Mouse (Mus musculus): ENCODE data around the gene H2-Q7.
"Not testable (repeated sequence)": the region's sequence is repeated elsewhere in the genome, so short reads cannot be mapped to it uniquely, and the experiment has no call there.

The H2-Q7 gene

DNA sequence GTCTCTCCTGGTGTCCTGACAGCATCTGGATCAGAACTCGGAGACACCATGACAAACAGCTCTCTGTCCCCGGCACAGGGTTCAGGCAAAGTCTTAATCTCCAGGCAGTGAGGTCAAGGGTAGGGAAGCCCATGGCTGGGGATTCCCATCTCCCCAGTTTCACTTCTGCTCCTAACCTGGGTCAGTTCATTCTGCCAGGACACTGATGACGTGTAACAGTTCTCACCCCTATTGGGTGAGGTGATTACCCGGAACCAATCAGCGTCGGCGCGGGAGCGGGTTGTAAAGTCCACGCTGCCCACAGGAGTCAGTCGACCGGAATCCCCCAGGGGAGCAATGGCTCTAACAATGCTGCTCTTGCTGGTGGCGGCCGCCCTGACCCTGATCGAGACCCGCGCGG lies at the start of gene H2-Q7:
TSS of gene H2-Q7 (plus strand) at position 271 of the 400 bp plus-strand sequence.
- DNase-seq (ENCODE audit: extremely low spot score) = peak; percentile 82

GRCm38 (mm10) chr17:35389796-35390195 lies 49.2 kb upstream of the H2-Q7 start:
- peak; percentile 34 for DNase-seq (ENCODE audit: extremely low spot score)

DNA sequence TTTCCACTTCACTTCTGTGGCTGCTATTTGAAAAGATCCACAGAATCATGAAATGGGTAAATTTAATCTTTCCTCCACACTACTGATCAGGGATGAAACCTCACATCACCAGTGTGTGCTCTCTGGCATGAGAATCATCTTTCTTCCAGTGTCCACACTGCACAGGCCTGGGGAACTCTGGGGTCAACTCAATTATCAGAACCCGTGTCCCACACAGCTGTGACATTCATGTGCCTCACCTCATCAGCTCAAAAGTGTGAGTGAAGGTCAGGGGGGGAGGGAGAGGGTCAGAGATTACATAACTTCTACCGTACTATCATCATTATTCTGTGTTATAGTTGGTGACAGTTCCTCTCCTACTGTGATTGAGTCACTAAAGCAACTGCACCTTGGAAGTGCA lies 46.3 kb upstream of the H2-Q7 start:
- not testable (repeated sequence) for DNase-seq (ENCODE audit: extremely low spot score)

DNA sequence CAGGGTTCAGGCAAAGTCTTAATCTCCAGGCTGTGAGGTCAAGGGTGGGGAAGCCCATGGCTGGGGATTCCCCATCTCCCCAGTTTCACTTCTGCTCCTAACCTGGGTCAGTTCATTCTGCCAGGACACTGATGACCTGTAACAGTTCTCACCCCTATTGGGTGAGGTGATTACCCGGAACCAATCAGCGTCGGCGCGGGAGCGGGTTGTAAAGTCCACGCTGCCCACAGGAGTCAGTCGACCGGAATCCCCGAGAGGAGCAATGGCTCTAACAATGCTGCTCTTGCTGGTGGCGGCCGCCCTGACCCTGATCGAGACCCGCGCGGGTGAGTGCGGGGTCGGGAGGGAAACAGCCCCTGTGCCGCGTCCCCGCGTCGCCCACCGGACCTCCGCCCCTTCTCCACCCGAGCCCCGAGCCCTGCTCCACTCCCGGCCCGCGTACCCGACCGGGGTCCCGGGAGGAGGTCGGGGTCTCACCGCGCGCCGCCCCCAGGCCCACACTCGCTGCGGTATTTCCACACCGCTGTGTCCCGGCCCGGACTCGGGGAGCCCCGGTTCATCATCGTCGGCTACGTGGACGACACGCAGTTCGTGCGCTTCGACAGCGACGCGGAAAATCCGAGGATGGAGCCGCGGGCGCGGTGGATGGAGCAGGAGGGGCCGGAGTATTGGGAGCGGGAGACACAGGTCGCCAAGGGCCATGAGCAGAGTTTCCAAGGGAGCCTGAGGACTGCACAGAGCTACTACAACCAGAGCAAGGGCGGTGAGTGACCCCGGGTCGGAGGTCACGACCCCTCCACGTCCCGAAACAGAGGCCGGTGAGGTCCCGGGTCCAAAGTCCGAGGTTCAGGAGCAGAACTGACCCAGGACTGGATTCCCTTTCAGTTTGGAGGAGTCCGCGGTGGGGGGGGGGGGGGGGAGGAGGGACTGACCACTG lies 44.8 kb upstream of the H2-Q7 start:
- DNase-seq (ENCODE audit: extremely low spot score) = peak; percentile 7

- DNase-seq (ENCODE audit: extremely low spot score) = not testable (repeated sequence)
These were observed 42.0 kb upstream of the H2-Q7 start for GRCm38 (mm10) chr17:35396956-35397355.

DNA sequence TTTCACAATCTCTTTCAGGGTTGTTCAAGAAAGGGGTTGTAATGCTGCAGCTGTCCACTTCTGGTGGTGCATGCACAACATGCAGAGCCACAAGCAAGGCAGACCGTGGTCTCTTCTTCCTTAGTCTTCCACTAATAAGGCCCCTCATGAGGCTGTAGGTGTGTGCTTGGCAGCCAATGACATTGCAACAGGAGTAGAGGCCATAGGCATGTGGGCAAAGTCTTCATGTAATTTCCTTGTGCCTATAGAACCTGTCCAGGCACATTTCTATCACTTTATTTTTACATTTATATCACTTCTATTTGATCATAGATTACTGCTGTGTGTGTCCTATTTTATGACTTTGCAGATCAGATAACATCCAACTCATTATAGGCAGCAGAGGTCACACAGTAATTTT lies 25.9 kb upstream of the H2-Q7 start:
- not testable (repeated sequence) for DNase-seq (ENCODE audit: extremely low spot score)

GRCm38 (mm10) chr17:35415273-35416129 lies 23.5 kb upstream of the H2-Q7 start:
- not testable (repeated sequence) for DNase-seq (ENCODE audit: extremely low spot score)

- DNase-seq (ENCODE audit: extremely low spot score) = no peak
These were observed 20.2 kb upstream of the H2-Q7 start for GRCm38 (mm10) chr17:35418772-35419171.

DNA sequence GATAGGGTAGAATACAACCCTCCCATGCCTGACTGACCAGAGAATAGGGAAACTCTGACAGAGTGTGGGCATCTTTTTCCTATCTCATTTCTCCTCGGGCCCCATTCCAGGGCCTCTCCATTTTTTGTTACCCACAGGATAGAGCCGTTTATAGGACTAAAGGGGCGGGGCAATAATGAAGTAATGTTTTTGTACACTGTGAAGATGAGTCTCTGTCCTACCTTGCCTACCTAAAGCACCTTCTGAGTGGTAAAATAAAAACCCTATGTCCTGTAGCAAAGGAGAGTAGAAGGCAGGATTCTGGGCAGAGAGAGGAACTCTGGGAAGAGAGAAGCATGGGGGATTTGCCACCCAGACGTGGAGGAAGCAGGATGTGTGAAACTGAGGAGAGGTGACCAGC lies 19.4 kb upstream of the H2-Q7 start:
- not testable (repeated sequence) for DNase-seq (ENCODE audit: extremely low spot score)

GRCm38 (mm10) chr17:35420206-35420810 lies 18.6 kb upstream of the H2-Q7 start:
- peak; percentile 47 for DNase-seq (ENCODE audit: extremely low spot score)

- DNase-seq (ENCODE audit: extremely low spot score) = not testable (repeated sequence)
These were observed 17.6 kb upstream of the H2-Q7 start for GRCm38 (mm10) chr17:35421331-35421730.

DNA sequence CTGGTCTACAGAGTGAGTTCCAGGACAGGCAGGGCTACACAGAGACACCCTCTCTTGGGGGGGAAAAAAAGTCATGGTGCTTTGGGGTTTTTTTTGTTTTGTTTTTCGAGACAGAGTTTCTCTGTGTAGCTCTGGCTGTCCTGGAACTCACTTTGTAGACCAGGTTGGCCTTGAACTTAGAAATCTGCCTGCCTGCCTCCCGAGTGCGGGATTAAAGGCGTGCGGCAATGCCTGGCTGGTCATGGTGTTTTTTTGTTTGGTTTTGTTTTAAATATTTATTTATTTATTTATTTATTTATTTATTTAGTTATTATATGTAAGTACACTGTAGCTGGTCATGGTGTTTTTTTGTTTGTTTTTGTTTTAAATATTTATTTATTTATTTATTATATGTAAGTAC lies 16.6 kb upstream of the H2-Q7 start:
- DNase-seq (ENCODE audit: extremely low spot score) = not testable (repeated sequence)

GRCm38 (mm10) chr17:35423131-35423810 lies 15.7 kb upstream of the H2-Q7 start:
- not testable (repeated sequence) for DNase-seq (ENCODE audit: extremely low spot score)

- not testable (repeated sequence) for DNase-seq (ENCODE audit: extremely low spot score)
These were observed 14.8 kb upstream of the H2-Q7 start for GRCm38 (mm10) chr17:35424106-35424505.

DNA sequence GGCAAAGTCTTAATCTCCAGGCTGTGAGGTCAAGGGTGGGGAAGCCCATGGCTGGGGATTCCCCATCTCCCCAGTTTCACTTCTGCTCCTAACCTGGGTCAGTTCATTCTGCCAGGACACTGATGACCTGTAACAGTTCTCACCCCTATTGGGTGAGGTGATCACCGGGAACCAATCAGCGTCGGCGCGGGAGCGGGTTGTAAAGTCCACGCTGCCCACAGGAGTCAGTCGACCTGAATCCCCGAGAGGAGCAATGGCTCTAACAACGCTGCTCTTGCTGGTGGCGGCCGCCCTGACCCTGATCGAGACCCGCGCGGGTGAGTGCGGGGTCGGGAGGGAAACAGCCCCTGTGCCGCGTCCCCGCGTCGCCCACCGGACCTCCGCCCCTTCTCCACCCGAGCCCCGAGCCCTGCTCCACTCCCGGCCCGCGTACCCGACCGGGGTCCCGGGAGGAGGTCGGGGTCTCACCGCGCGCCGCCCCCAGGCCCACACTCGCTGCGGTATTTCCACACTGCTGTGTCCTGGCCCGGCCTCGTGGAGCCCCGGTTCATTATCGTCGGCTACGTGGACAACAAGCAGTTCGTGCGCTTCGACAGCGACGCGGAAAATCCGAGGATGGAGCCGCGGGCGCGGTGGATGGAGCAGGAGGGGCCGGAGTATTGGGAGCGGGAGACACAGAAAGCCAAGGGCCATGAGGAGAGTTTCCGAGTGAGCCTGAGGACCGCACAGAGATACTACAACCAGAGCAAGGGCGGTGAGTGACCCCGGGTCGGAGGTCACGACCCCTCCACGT lies 14.1 kb upstream of the H2-Q7 start, which contains the start of gene H2-Q6:
TSS of gene H2-Q6 (plus strand) at position 227 of the 793 bp plus-strand sequence.
- DNase-seq (ENCODE audit: extremely low spot score) = peak; percentile 63

GRCm38 (mm10) chr17:35425474-35425873 lies 13.5 kb upstream of the H2-Q7 start:
- peak; percentile 32 for DNase-seq (ENCODE audit: extremely low spot score)

DNA sequence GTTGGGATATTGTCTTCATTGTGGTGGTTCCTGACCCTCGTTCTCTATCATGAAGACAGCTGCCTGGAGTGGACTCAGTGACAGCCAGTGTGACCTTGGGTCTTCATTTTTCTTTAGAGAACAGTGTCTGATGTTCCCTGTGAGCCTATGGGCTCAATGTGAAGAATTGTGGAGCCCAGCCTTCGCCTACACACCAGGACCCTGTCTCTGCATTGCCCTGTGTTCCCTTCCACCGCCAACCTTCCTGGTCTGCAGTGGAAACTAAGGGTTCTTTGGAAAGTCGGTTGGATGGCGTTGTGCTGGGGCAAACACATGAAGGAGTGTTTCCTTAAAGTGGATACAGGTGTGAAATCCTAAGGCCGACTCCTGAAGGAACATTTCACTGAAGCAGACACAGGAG lies 10.1 kb upstream of the H2-Q7 start:
- not testable (repeated sequence) for DNase-seq (ENCODE audit: extremely low spot score)

DNA sequence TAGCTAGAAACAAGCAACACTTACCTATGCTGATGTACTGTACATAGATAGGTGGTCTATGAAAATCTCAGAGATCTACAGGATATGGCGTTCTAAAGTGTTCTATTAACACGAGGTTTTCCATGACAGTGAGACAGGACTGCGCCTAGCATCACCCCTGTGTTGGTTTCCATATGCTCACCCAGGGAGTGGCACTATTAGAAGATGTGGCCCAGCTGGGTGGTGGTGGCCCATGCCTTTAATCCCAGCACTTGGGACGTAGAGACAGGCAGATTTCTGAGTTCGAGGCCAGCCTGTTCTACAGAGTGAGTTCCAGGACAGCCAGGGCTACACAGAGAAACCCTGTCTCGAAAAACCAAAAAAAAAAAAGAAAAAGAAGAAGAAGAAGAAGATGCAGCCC lies 8.3 kb upstream of the H2-Q7 start:
- DNase-seq (ENCODE audit: extremely low spot score) = not testable (repeated sequence)

GRCm38 (mm10) chr17:35432167-35432566 lies 6.8 kb upstream of the H2-Q7 start:
- DNase-seq (ENCODE audit: extremely low spot score) = not testable (repeated sequence)

- peak; percentile 71 for DNase-seq (ENCODE audit: extremely low spot score)
These were observed 4.1 kb upstream of the H2-Q7 start for GRCm38 (mm10) chr17:35434836-35435235.
